Mouse (Mus musculus) forebrain, embryonic 13.5 days (tissue): Measurements from ENCODE around the gene Ankrd44. TPM values are rescaled to one million over a fixed set of nuclear protein-coding genes. Genes with fewer than 3 reads are reported as not detected.
"Not testable (repeated sequence)": the region's sequence is repeated elsewhere in the genome, so short reads cannot be mapped to it uniquely, and the experiment has no call there.

Experiments
- ATAC-seq: fragments of 200-750 bp; cut with Nextera tagmentation; 2 replicates; pipeline ENCODE4 v1.8.0; 2017
- H3K27ac ChIP-seq: fragments of 300-500 bp; sonication (generic); 2 replicates; pipeline ENCODE4 v1.5.1; 2015; ENCODE audit warnings: inconsistent platforms, mild to moderate bottlenecking, moderate library complexity
- H3K27me3 ChIP-seq: fragments of 300-500 bp; sonication (generic); 2 replicates; pipeline ENCODE4 v1.6.1; 2015; ENCODE audit warnings: mild to moderate bottlenecking, inconsistent platforms
- H3K36me3 ChIP-seq: fragments of 300-500 bp; sonication (generic); 2 replicates; pipeline ENCODE4 v1.6.1; 2015; ENCODE audit warnings: mild to moderate bottlenecking, inconsistent platforms; ENCODE audit not compliant: poor library complexity, severe bottlenecking
- H3K4me1 ChIP-seq: fragments of 300-500 bp; sonication (generic); 2 replicates; pipeline ENCODE4 v1.6.1; 2015; ENCODE audit warnings: inconsistent platforms
- H3K4me2 ChIP-seq: fragments of 300-500 bp; sonication (generic); 2 replicates; pipeline ENCODE4 v1.6.1; 2015; ENCODE audit warnings: inconsistent platforms, mild to moderate bottlenecking, moderate library complexity
- H3K4me3 ChIP-seq: fragments of 300-500 bp; sonication (generic); 2 replicates; pipeline ENCODE4 v1.5.1; 2015; ENCODE audit warnings: mild to moderate bottlenecking, inconsistent platforms
- H3K9ac ChIP-seq: fragments of 300-500 bp; sonication (generic); 2 replicates; pipeline ENCODE4 v1.6.1; 2015; ENCODE audit warnings: mild to moderate bottlenecking, inconsistent platforms
- H3K9me3 ChIP-seq: fragments of 300-500 bp; sonication (generic); replicated peaks from 2 replicates; pipeline ENCODE4 v1.6.1; 2016; ENCODE audit warnings: inconsistent platforms
- WGBS: fragments of 180-500 bp; shearing (Covaris S2); methylation state at CpG from one replicate; pipeline ENCODE4 v1.1.7; 2015; 5-methylcytosine and 5-hydroxymethylcytosine counted together
- polyA plus RNA-seq: library from polyadenylated mRNA; unstranded; fragments of >200 nt; fragmentation: Nextera tagmentation; extraction: Ambion mirVana; gene quantifications from 2 replicates; pipeline ENCODE4 v1.2.1, GENCODE M21; 2015

Ankrd44 gene
- 15.7 and 16.6 TPM in 2 replicates for polyA plus RNA-seq

DNA sequence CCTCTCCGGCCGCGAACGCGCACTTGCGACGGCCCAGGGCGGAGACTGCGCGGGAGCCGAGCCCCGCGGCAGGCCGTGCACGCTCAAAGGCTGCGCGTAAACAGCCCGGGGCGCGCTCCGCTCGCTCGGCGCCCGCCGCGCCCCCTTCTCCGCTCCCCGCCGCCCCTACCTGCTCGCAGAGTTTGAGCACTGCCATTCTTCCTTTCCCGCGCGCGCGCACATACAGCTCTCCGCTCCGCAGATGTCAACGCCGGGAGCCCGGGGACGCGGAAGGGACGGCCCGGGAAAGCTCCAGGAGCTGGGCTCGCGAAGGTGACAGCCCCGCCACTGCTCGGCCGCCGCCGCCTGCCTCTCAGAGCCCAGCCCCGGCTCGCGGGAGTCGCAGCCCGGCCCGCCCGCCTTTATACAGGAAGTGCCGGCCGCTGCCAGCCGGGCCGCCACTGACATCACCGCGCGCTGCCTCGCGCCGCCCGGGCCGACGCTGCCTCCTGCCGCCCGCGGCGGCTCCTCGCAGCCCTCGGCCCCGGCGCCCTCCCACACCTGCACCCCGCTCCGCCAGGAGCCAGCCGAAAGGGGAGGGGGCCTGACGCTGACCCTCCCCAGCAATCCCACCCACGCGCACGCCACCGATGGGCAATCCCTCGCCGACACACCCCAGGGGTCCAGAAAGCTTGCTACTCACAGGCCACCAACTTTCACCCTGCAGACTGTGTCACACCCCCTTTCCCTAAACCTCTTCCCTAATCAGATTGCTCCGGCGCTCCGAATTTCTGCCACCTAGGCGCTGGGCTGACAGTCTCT lies at the start of gene Ankrd44:
Ankrd44 (minus strand) TSS at position 417 of the 801 bp plus-strand sequence.
- under 1% methylated on average over 62 of the region's 94 CpGs for WGBS
- H3K4me2 ChIP-seq, result peak within 1 kb of the TSS; percentile 67
- no peaks in the 10 kb centered on the region for H3K27me3 ChIP-seq
- H3K9me3 ChIP-seq, result no peaks in the 10 kb centered on the region
- peak within 1 kb of the TSS; percentile 88 for H3K9ac ChIP-seq
- peak within 1 kb of the TSS; percentile 80 for H3K4me3 ChIP-seq
- H3K36me3 ChIP-seq, result no peaks in the 10 kb centered on the region
- peak within 1 kb of the TSS; percentile 91 for H3K27ac ChIP-seq
- ATAC-seq, result peak; percentile 95
- H3K4me1 ChIP-seq, result peaks cover 22% of the 10 kb centered on the region

DNA sequence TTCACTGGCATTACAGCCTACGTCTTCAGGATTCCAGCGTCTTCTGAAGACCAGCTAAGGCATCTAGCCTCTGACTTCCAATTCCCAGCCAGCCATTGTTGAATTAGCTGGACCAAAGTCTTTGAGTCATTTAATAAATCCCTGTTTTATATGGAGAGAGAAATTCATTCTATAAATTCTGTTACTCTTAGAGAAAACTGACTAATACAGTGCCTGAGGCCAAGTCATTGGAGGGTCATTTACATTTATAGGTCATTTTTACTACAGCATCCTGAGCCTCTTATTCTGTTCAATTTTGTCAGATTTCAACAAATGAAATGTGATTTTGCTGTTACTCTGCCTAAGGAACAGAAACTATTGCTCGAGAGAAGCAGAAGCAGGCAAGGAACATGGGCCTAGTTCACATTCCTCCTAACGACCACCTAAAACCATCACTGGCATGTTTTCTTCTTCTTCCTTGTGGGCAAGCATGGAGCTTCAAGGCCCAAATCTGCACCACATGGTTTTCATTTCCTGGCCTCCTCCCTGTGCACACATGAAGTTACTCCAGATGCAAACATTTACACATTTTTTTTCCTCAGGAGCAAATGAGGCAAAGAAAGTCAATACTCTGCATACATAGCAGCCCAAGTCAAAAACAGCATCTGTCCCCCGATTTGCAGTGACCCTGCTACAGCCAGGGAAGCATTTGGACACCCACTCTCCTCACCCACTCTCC lies 45.7 kb upstream of the Ankrd44 start:
- no peaks in the 10 kb centered on the region for H3K36me3 ChIP-seq
- no peak for ATAC-seq
- 0 out of 2 replicates have a peak, but pooled peaks cover 3% of the 10 kb centered on the region for H3K9me3 ChIP-seq
- no peaks in the 10 kb centered on the region for H3K4me1 ChIP-seq
- no peak overlapping the region for H3K27ac ChIP-seq
- no peaks in the 10 kb centered on the region for H3K27me3 ChIP-seq
- H3K9ac ChIP-seq, result no peak overlapping the region
- H3K4me2 ChIP-seq, result no peak overlapping the region
- 88% methylated on average over 5 of the region's 5 CpGs for WGBS
- no peak overlapping the region for H3K4me3 ChIP-seq

DNA sequence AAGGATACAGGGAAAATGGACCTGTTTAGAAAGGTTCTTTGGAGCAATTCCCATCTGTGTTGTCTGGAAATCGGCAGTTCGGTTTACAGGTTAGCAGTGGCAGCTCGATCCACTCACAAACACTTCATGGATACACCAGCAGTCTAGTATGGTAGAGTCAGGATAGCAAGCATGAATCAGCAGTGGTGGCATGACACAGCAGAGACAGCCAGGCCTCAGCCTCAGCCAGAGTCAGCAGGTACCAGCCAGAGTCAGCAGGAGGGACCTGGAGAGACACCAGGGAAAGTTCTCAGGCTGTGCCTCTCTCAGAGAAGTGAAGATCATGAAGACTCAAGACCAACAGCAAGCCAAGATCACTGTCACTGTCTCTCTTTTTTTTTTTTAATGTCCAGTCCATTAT lies 40.7 kb upstream of the Ankrd44 start:
- Histone ChIP-seq H3K4me2 (no peak overlapping the region), H3K9ac (no peak overlapping the region), H3K4me3 (no peak overlapping the region), H3K27ac (no peak overlapping the region), H3K4me1 (no peaks in the 10 kb centered on the region), H3K9me3 (0 out of 2 replicates have a peak, but pooled peaks cover 3% of the 10 kb centered on the region), H3K36me3 (no peaks in the 10 kb centered on the region), H3K27me3 (no peaks in the 10 kb centered on the region)
- no peak for ATAC-seq
- WGBS, result 93% methylated on average over 3 of the region's 3 CpGs

DNA sequence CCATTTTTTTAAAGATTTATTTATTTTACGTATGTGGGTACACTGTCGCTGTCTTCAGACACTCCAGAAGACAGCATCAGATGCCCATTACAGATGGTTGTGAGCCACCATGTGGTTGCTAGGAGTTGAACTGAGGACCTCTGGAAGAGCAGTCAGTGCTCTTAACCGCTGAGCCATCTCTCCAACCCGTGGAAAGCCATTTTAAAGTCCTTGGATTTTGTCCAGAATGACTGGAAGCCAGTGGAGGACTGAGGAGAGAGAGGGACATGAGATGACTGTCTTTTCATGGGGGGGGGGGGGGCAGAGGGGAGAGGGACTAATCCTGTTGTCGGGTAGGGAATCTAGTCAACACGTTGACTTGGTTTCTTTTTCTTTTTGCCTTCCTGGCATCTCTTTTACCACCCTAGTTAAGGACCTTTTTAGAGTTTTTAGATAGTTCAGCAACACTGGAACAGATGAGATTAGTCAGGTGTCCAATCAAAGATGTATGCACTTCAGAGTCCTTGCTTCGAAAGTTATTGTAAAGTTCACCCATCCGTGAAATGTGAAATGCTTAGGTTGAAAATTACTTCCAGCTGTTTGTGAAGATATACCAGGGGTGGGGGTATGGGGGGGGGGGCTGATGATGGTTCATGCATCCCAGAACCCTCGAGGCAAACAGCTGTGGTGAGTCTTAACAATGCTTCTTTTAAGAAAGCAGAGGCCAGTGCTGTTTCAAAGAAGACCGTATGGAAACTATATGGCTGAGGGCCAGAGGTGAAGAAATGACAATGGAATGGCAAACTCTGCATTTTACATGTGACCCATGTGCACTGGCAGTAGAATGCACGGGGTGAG lies 39.2 kb upstream of the Ankrd44 start:
- no peak for ATAC-seq
- Histone ChIP-seq H3K9me3 (0 out of 2 replicates have a peak, but pooled peaks cover 3% of the 10 kb centered on the region), H3K27ac (no peak overlapping the region), H3K9ac (no peak overlapping the region), H3K36me3 (no peaks in the 10 kb centered on the region), H3K4me1 (no peaks in the 10 kb centered on the region), H3K27me3 (no peaks in the 10 kb centered on the region), H3K4me2 (no peak overlapping the region), H3K4me3 (no peak overlapping the region)
- 73% methylated on average over 11 of the region's 11 CpGs for WGBS

DNA sequence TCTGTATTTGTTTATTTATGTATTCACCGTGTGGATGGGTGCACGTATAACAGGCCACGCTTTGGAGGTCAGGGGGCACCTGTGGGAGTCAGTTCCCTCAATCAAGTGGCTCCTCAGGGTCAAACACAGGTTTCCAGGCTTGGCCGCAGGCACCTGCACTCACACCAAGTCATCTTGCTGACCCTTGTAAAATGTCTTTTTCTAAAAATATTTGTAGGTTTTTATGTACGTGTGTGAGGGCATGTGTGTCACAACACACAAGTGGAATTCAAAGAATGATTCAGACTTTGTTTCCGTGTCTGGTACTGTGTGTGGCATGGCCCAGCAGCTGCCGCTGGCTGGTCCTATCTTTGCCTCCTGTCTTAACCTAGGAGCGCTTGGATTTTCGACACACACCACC lies 35.5 kb upstream of the Ankrd44 start:
- no peaks in the 10 kb centered on the region for H3K27me3 ChIP-seq
- no peaks in the 10 kb centered on the region for H3K4me1 ChIP-seq
- H3K4me2 ChIP-seq, result no peak overlapping the region
- 90% methylated on average over 9 of the region's 9 CpGs for WGBS
- H3K36me3 ChIP-seq, result no peaks in the 10 kb centered on the region
- H3K9ac ChIP-seq, result no peak overlapping the region
- no peaks in the 10 kb centered on the region for H3K9me3 ChIP-seq
- H3K4me3 ChIP-seq, result no peak overlapping the region
- ATAC-seq, result no peak
- no peak overlapping the region for H3K27ac ChIP-seq

DNA sequence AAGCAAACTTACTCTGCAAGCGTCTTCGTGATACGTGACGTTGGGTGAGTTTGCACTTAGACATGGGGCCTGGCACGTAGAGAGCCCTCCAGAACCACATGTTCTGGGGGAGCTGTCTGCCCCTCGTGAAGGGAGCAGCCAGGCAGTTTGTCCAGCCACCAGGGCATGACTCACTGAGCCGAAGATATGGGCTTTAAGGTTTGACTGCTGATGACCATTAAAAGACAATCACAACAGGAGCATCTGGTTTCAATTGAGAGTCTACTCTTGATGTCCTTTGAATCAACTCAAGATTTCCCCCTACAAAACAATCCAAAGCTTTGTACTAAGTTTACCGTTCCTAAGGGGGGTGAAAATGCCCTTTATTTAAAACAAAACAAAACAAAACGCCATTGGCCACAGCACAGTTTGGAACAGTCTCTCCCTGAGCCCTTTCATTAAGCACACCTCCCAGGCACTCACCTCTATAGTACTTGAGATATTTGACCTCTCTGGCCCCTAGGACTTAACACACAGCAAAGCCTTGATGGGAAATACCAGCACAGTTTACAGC lies 34.5 kb upstream of the Ankrd44 start:
- H3K36me3 ChIP-seq, result no peaks in the 10 kb centered on the region
- no peaks in the 10 kb centered on the region for H3K4me1 ChIP-seq
- no peak overlapping the region for H3K4me3 ChIP-seq
- no peak overlapping the region for H3K4me2 ChIP-seq
- H3K9ac ChIP-seq, result no peak overlapping the region
- ATAC-seq, result no peak
- 70% methylated on average over 9 of the region's 9 CpGs for WGBS
- H3K9me3 ChIP-seq, result no peaks in the 10 kb centered on the region
- H3K27me3 ChIP-seq, result no peaks in the 10 kb centered on the region
- no peak overlapping the region for H3K27ac ChIP-seq

DNA sequence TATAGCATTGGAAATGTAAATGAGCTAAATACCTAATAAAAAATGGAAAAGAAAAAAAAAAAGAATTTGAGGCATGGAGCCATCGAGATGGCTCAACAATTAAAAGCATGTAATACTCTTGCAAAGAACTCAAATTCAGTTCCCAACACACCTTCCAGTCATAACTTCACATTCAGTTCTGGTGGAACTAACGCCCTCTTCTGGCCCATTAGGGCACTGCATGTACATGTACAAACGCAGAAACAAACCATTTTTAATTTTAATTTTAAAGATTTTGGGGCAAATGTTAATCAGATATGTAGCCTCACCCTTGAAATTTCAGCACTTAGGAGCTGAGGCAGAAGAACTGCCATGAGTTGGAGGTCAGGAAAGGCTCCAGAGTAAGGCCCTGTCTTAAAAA lies 32.3 kb upstream of the Ankrd44 start:
- Histone ChIP-seq H3K4me3 (no peak overlapping the region), H3K4me2 (no peak overlapping the region), H3K4me1 (no peaks in the 10 kb centered on the region), H3K9ac (no peak overlapping the region), H3K27ac (no peak overlapping the region), H3K36me3 (no peaks in the 10 kb centered on the region), H3K9me3 (no peaks in the 10 kb centered on the region), H3K27me3 (no peaks in the 10 kb centered on the region)
- 68% methylated on average over 3 of the region's 3 CpGs for WGBS
- ATAC-seq, result no peak

DNA sequence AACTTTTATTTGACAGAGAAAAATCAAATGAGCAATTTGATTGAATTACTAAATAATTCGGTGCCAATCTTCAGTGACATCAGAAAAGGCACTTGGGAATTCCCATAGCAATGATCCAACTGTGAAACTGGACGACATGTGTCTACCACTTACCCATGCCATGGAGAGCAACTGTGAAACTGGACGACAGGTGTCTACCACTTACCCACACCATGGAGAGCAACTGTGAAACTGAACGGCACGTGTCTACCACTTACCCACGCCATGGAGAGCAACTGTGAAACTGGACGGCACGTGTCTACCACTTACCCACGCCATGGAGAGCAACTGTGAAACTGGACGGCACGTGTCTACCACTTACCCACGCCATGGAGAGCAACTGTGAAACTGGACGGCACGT lies 30.8 kb upstream of the Ankrd44 start:
- WGBS, result 90% methylated on average over 14 of the region's 14 CpGs
- not testable (repeated sequence) for H3K4me3 ChIP-seq, H3K36me3 ChIP-seq, H3K9me3 ChIP-seq, H3K4me1 ChIP-seq, H3K4me2 ChIP-seq, ATAC-seq, H3K9ac ChIP-seq, H3K27me3 ChIP-seq, H3K27ac ChIP-seq

DNA sequence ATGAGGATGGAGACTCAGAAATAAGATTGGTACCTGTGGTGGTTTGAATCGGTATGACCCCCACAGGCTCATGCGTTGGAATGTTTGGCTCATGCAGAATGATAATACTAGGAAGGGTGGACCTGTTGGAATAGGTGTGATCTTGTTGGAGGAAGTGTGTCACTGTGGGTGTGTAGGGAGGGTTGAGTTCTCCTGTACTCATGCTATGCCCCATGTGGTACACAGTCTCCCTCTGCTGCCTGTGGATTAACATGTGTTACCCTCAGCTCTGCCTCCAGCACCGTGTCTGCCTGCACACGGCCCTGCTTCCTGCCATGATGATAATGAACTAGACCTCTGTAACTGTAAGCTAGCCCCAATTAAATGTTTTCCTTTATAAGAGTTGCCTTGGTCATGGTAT lies 28.7 kb upstream of the Ankrd44 start:
- Histone ChIP-seq H3K4me3 (no peak overlapping the region), H3K27ac (no peak overlapping the region), H3K4me2 (no peak overlapping the region), H3K9me3 (no peaks in the 10 kb centered on the region), H3K27me3 (no peaks in the 10 kb centered on the region), H3K4me1 (no peaks in the 10 kb centered on the region), H3K9ac (no peak overlapping the region), H3K36me3 (no peaks in the 10 kb centered on the region)
- no peak for ATAC-seq
- 85% methylated on average over 4 of the region's 4 CpGs for WGBS

DNA sequence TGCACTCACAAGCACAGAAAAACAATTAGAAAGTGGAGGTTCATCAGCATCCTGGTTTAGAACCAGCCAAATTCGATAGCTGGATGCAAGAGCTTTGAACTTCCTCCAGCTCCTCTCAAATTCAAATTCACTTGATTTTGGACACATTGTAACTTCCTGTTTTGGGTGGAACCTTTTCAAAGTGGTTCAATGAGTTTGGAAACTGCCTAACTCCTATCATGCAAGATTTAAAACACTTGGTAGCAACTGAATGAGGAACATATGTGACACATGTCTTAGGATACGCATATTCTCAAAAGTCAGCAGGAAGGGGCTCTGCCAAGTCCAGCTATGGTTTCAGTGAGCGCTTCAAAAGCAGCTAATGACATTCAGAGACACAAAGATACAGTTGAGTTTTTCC lies 18.5 kb upstream of the Ankrd44 start:
- H3K9ac ChIP-seq, result no peak overlapping the region
- no peaks in the 10 kb centered on the region for H3K27me3 ChIP-seq
- WGBS, result 87% methylated on average over 3 of the region's 3 CpGs
- no peaks in the 10 kb centered on the region for H3K9me3 ChIP-seq
- no peak for ATAC-seq
- H3K27ac ChIP-seq, result no peak overlapping the region
- H3K4me3 ChIP-seq, result no peak overlapping the region
- no peak overlapping the region for H3K4me2 ChIP-seq
- no peaks in the 10 kb centered on the region for H3K4me1 ChIP-seq
- no peaks in the 10 kb centered on the region for H3K36me3 ChIP-seq

DNA sequence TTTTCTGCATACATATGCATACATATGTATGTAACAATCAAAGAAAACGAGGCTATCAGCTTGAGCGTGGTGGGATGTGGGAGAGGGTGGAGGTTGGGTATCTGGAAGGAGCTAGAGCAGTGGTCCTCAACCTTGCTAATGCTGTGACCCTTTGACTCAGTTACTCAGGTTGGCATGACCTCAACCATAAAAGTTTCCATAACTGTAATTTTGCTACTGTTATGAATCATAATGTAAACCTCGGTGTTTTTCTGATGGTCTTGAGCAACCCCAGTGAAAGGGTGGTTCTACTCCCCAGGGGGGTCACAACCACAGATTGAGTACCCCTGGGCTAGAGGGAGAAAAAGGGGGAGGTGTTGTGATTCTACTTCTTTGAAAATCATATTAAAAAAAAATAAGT lies 9.3 kb upstream of the Ankrd44 start:
- Histone ChIP-seq H3K9ac (no peak overlapping the region), H3K27ac (no peak overlapping the region), H3K9me3 (no peaks in the 10 kb centered on the region), H3K4me2 (no peak overlapping the region), H3K36me3 (no peaks in the 10 kb centered on the region), H3K4me3 (no peak overlapping the region), H3K4me1 (no peaks in the 10 kb centered on the region), H3K27me3 (no peaks in the 10 kb centered on the region)
- no peak for ATAC-seq
- 89% methylated on average over 3 of the region's 3 CpGs for WGBS

DNA sequence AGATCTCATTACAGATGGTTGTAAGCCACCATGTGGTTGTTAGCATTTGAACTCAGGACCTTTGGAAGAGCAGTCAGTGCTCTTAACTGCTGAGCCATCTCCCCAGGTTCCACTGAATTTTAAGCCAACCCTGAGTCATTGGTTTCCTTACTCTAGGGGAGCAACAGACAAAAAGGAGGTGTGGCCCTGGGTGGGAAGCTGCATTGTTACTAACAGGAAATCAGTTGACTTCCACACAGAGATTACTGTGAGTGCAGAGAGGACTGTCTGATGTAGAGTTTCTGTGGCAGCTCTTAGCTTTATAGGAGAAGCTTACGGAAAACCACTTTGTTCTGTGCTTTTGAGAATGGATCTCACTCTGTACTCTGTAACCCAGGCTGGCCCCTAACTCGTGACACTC lies 8.7 kb upstream of the Ankrd44 start:
- ATAC-seq, result no peak
- 70% methylated on average over 2 of the region's 2 CpGs for WGBS
- Histone ChIP-seq H3K9ac (no peak overlapping the region), H3K4me2 (no peak overlapping the region), H3K9me3 (no peaks in the 10 kb centered on the region), H3K4me1 (no peaks in the 10 kb centered on the region), H3K4me3 (no peak overlapping the region), H3K27me3 (no peaks in the 10 kb centered on the region), H3K36me3 (no peaks in the 10 kb centered on the region), H3K27ac (no peak overlapping the region)
